Mouse (Mus musculus) heart, embryonic 16.5 days (tissue): ENCODE data around the gene Spon2. TPM values are rescaled to one million over a fixed set of nuclear protein-coding genes. Genes with fewer than 3 reads are reported as not detected.

Experiments
- ATAC-seq: fragments of 200-750 bp; cut with Nextera tagmentation; replicated peaks from 2 replicates; pipeline ENCODE4 v1.8.0; 2017; ENCODE audit warnings: moderate number of reproducible peaks; ENCODE audit not compliant: insufficient read depth, low FRiP score; ENCODE audit errors: extremely low read depth
- H3K27ac ChIP-seq: fragments of 300-500 bp; sonication (generic); 2 replicates; pipeline ENCODE4 v1.5.1; 2014; ENCODE audit warnings: mild to moderate bottlenecking, low read length, control low read depth, moderate library complexity
- H3K27me3 ChIP-seq: fragments of 300-500 bp; sonication (generic); 2 replicates; pipeline ENCODE4 v1.6.1; 2014; ENCODE audit warnings: low read length, mixed read lengths; ENCODE audit not compliant: control insufficient read depth, insufficient read depth
- H3K36me3 ChIP-seq: fragments of 300-500 bp; sonication (generic); 2 replicates; pipeline ENCODE4 v1.6.1; 2014; ENCODE audit not compliant: control insufficient read depth, insufficient read depth
- H3K4me1 ChIP-seq: fragments of 300-500 bp; sonication (generic); 2 replicates; pipeline ENCODE4 v1.6.1; 2014; ENCODE audit warnings: low read length, mixed read lengths; ENCODE audit not compliant: control insufficient read depth, insufficient read depth
- H3K4me2 ChIP-seq: fragments of 300-500 bp; sonication (generic); 2 replicates; pipeline ENCODE4 v1.6.1; 2014; ENCODE audit warnings: low read depth, mild to moderate bottlenecking, control low read depth, low read length
- H3K4me3 ChIP-seq: fragments of 300-500 bp; sonication (generic); 2 replicates; pipeline ENCODE4 v1.5.1; 2014; ENCODE audit warnings: mild to moderate bottlenecking, control low read depth, low read length
- H3K9ac ChIP-seq: fragments of 300-500 bp; sonication (generic); 2 replicates; pipeline ENCODE4 v1.6.1; 2014; ENCODE audit warnings: low read length, control low read depth
- H3K9me3 ChIP-seq: fragments of 300-500 bp; sonication (generic); replicated peaks from 2 replicates; pipeline ENCODE4 v1.6.1; 2016; ENCODE audit warnings: low read length; ENCODE audit not compliant: control insufficient read depth
- WGBS: fragments of 180-500 bp; shearing (Covaris S2); extraction: QIAGEN DNeasy Blood & Tissue Kit; methylation state at CpG from one replicate; pipeline ENCODE4 v1.1.7; 2014; 5-methylcytosine and 5-hydroxymethylcytosine counted together
- polyA plus RNA-seq: library from polyadenylated mRNA; unstranded; fragments of >200 nt; fragmentation: Nextera tagmentation; extraction: Ambion mirVana; gene quantifications from 2 replicates; pipeline ENCODE4 v1.2.1, GENCODE M21; 2015

The Spon2 gene
- polyA plus RNA-seq, 1 experiment from 2014 or later, result 67.2 TPM

DNA sequence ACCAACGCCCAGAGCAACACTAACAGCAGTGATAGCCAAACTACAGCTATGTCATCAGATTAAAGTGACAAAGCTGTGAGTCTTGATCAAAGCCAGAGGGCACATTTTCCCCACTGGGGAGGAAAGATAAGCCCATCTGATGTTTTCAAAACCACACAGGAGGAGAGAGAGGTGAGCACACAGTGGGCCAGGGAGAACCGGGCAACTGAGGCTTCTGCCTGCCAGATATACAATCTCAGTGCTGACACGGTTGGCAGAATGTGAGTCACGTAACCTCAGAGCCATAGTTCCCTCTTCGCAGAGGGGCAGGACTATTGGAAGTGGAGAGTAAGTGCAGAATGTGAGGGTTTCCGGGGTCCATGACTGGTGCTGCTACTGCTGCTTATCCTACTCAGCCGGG is 24.7 kb downstream of the Spon2 start:
- no peak overlapping the region for H3K27ac ChIP-seq
- no peaks in the 10 kb centered on the region for H3K27me3 ChIP-seq
- ATAC-seq, result no peak
- H3K9ac ChIP-seq, result no peak overlapping the region
- peak overlapping the region; percentile 6; the same call in 1 of the 2 replicates for H3K4me2 ChIP-seq
- peaks cover 8% of the 10 kb centered on the region for H3K4me1 ChIP-seq
- H3K36me3 ChIP-seq, result no peaks in the 10 kb centered on the region
- WGBS, result 7% methylated on average over 7 of the region's 7 CpGs
- H3K4me3 ChIP-seq, result no peak overlapping the region
- H3K9me3 ChIP-seq, result no peaks in the 10 kb centered on the region

Other genes with a start within 250 kb of the Spon2 start
- gene Ywhah, start 199.6 kb downstream of the Spon2 start, polyA plus RNA-seq, result 469 and 540 TPM in 2 replicates
- gene Slc5a1, start 114.2 kb downstream of the Spon2 start, polyA plus RNA-seq, result 0.10 and 0.80 TPM in 2 replicates
- 228 and 234 TPM in 2 replicates for gene Ctbp1, start 56.5 kb upstream of the Spon2 start, polyA plus RNA-seq
- gene Maea, start 117.1 kb upstream of the Spon2 start, polyA plus RNA-seq, result 144 and 145 TPM in 2 replicates
- 4.2 and 4.7 TPM in 2 replicates for gene Uvssa, start 160.1 kb upstream of the Spon2 start, polyA plus RNA-seq
- not detected in 2 replicates for gene Nkx1-1, start 215.5 kb upstream of the Spon2 start, polyA plus RNA-seq